Mouse (Mus musculus) heart, embryonic 10.5 days (tissue): ENCODE measurements around the gene Egfl7. TPM values are rescaled to one million over a fixed set of nuclear protein-coding genes. Genes with fewer than 3 reads are reported as not detected.

Source experiments
- DNase-seq: peaks from one replicate; pipeline ENCODE4 v3.0.0-alpha.2; 2017; ENCODE audit warnings: low spot score
- H3K27ac ChIP-seq: fragments of 300-500 bp; sonication (generic); 2 replicates; pipeline ENCODE4 v1.5.1; 2016; ENCODE audit warnings: mild to moderate bottlenecking
- H3K27me3 ChIP-seq: fragments of 300-500 bp; sonication (generic); 2 replicates; pipeline ENCODE4 v1.6.1; 2016; ENCODE audit warnings: mild to moderate bottlenecking; ENCODE audit not compliant: poor library complexity, insufficient read depth, severe bottlenecking
- H3K36me3 ChIP-seq: fragments of 300-500 bp; sonication (generic); 2 replicates; pipeline ENCODE4 v1.6.1; 2016; ENCODE audit warnings: mild to moderate bottlenecking, moderate library complexity
- H3K4me1 ChIP-seq: fragments of 300-500 bp; sonication (generic); 2 replicates; pipeline ENCODE4 v1.6.1; 2016; ENCODE audit warnings: mild to moderate bottlenecking
- H3K4me3 ChIP-seq: fragments of 300-500 bp; sonication (generic); 2 replicates; pipeline ENCODE4 v1.5.1; 2016; ENCODE audit warnings: mild to moderate bottlenecking, moderate library complexity
- H3K9me3 ChIP-seq: fragments of 300-500 bp; sonication (generic); 2 replicates; pipeline ENCODE4 v1.6.1; 2016; ENCODE audit warnings: mild to moderate bottlenecking, moderate library complexity
- WGBS: fragments of 180-500 bp; shearing (Covaris S2); methylation state at CpG from one replicate; pipeline ENCODE4 v1.1.7; 2016; 5-methylcytosine and 5-hydroxymethylcytosine counted together
- polyA plus RNA-seq: library from polyadenylated mRNA; unstranded; fragments of >200 nt; fragmentation: Nextera tagmentation; extraction: Ambion mirVana; gene quantifications from 2 replicates; pipeline ENCODE4 v1.2.1, GENCODE M21; 2016

The Egfl7 gene
- polyA plus RNA-seq, 1 experiment from 2014 or later: 186 TPM

GRCm38 (mm10) chr2:26586294-26587043 lies 6.7 kb downstream of the Egfl7 start, which contains the start of gene Gm20532:
Gene Gm20532 (plus strand): TSS chr2:26586639.
- Histone ChIP-seq H3K36me3 (peaks cover 31% of the 10 kb centered on the region), H3K4me3 (peak within 1 kb of the TSS; percentile 83), H3K27ac (peak within 1 kb of the TSS; percentile 91), H3K9me3 (no peaks in the 10 kb centered on the region), H3K4me1 (peaks cover 59% of the 10 kb centered on the region), H3K27me3 (peaks cover 9% of the 10 kb centered on the region; the same call in 1 of the 2 replicates)
- WGBS: under 1% methylated on average over 63 of the region's 65 CpGs
- peak; percentile 88 for DNase-seq

- peaks cover 64% of the 10 kb centered on the region for H3K4me1 ChIP-seq
- DNase-seq: no peak
These were observed 7.2 kb downstream of the Egfl7 start for GRCm38 (mm10) chr2:26587044-26587405.

GRCm38 (mm10) chr2:26588573-26588972 lies 8.8 kb downstream of the Egfl7 start:
- WGBS: 12% methylated on average over 4 of the region's 4 CpGs
- DNase-seq: no peak
- Histone ChIP-seq H3K27me3 (peaks cover 9% of the 10 kb centered on the region; the same call in 1 of the 2 replicates), H3K36me3 (peaks cover 50% of the 10 kb centered on the region), H3K27ac (peak overlapping the region; percentile 91), H3K4me1 (peaks cover 53% of the 10 kb centered on the region), H3K9me3 (no peaks in the 10 kb centered on the region), H3K4me3 (peak overlapping the region; percentile 83)

More at GRCm38 (mm10) chr2:26587044-26587405, 7.2 kb downstream of the Egfl7 start:
- Histone ChIP-seq H3K9me3 (no peaks in the 10 kb centered on the region), H3K36me3 (peaks cover 36% of the 10 kb centered on the region), H3K4me3 (peak overlapping the region; percentile 83), H3K27me3 (peaks cover 9% of the 10 kb centered on the region; the same call in 1 of the 2 replicates), H3K27ac (peak overlapping the region; percentile 91)
- WGBS: 5% methylated on average over 11 of the region's 11 CpGs

GRCm38 (mm10) chr2:26589284-26589683 lies 9.5 kb downstream of the Egfl7 start:
- Histone ChIP-seq H3K4me3 (no peak overlapping the region; the same call in 1 of the 2 replicates), H3K9me3 (no peaks in the 10 kb centered on the region), H3K4me1 (peaks cover 46% of the 10 kb centered on the region), H3K27me3 (peaks cover 7% of the 10 kb centered on the region; the same call in 1 of the 2 replicates), H3K36me3 (peaks cover 54% of the 10 kb centered on the region), H3K27ac (peak overlapping the region; percentile 91; the same call in 1 of the 2 replicates)
- WGBS: 86% methylated on average over 10 of the region's 10 CpGs
- DNase-seq: no peak

GRCm38 (mm10) chr2:26590282-26590681 lies 10.5 kb downstream of the Egfl7 start:
- Histone ChIP-seq H3K9me3 (no peaks in the 10 kb centered on the region), H3K27ac (no peak overlapping the region)

GRCm38 (mm10) chr2:26590962-26591361 lies 11.1 kb downstream of the Egfl7 start:
- H3K4me3 ChIP-seq: no peak overlapping the region
- H3K27ac ChIP-seq: no peak overlapping the region
- H3K27me3 ChIP-seq: no peaks in the 10 kb centered on the region
- DNase-seq: no peak
- H3K9me3 ChIP-seq: no peaks in the 10 kb centered on the region
- H3K36me3 ChIP-seq: peaks cover 66% of the 10 kb centered on the region
- peaks cover 46% of the 10 kb centered on the region for H3K4me1 ChIP-seq
- WGBS: 91% methylated on average over 7 of the region's 7 CpGs

More at GRCm38 (mm10) chr2:26590282-26590681, 10.5 kb downstream of the Egfl7 start:
- Histone ChIP-seq H3K4me1 (peaks cover 46% of the 10 kb centered on the region), H3K4me3 (no peak overlapping the region), H3K36me3 (peaks cover 64% of the 10 kb centered on the region), H3K27me3 (peaks cover 5% of the 10 kb centered on the region; the same call in 1 of the 2 replicates)
- WGBS: 88% methylated on average over 7 of the region's 7 CpGs
- no peak for DNase-seq

- Histone ChIP-seq H3K27me3 (no peaks in the 10 kb centered on the region), H3K9me3 (no peaks in the 10 kb centered on the region), H3K4me1 (peaks cover 43% of the 10 kb centered on the region), H3K27ac (0 out of 2 replicates have a peak overlapping the region, but pooled peaks have one; percentile 14), H3K36me3 (peaks cover 70% of the 10 kb centered on the region), H3K4me3 (no peak overlapping the region)
- no peak for DNase-seq
- 85% methylated on average over 12 of the region's 12 CpGs for WGBS
These were observed 11.6 kb downstream of the Egfl7 start for GRCm38 (mm10) chr2:26591416-26591815.

- Histone ChIP-seq H3K4me1 (peaks cover 23% of the 10 kb centered on the region), H3K36me3 (peaks cover 59% of the 10 kb centered on the region), H3K27ac (no peak overlapping the region), H3K9me3 (no peaks in the 10 kb centered on the region), H3K27me3 (no peaks in the 10 kb centered on the region), H3K4me3 (no peak overlapping the region)
- no peak for DNase-seq
- 58% methylated on average over 9 of the region's 9 CpGs for WGBS
These were observed 13.6 kb downstream of the Egfl7 start for GRCm38 (mm10) chr2:26593211-26594021.

- H3K4me1 ChIP-seq: peaks cover 17% of the 10 kb centered on the region
- peaks cover 54% of the 10 kb centered on the region for H3K36me3 ChIP-seq
- 59% methylated on average over 9 of the region's 9 CpGs for WGBS
- no peak overlapping the region for H3K27ac ChIP-seq
- DNase-seq: no peak
- no peaks in the 10 kb centered on the region for H3K27me3 ChIP-seq
- no peaks in the 10 kb centered on the region for H3K9me3 ChIP-seq
- no peak overlapping the region for H3K4me3 ChIP-seq
These were observed 14.2 kb downstream of the Egfl7 start for GRCm38 (mm10) chr2:26594022-26594346.

GRCm38 (mm10) chr2:26594461-26594933 lies 14.7 kb downstream of the Egfl7 start:
- WGBS: 79% methylated on average over 7 of the region's 7 CpGs
- Histone ChIP-seq H3K36me3 (peaks cover 53% of the 10 kb centered on the region), H3K27ac (no peak overlapping the region), H3K4me1 (peaks cover 14% of the 10 kb centered on the region; the same call in 1 of the 2 replicates), H3K4me3 (no peak overlapping the region), H3K27me3 (no peaks in the 10 kb centered on the region), H3K9me3 (no peaks in the 10 kb centered on the region)
- no peak for DNase-seq

GRCm38 (mm10) chr2:26594934-26595724 lies 15.3 kb downstream of the Egfl7 start:
- Histone ChIP-seq H3K4me1 (peaks cover 11% of the 10 kb centered on the region; the same call in 1 of the 2 replicates), H3K4me3 (no peak overlapping the region), H3K36me3 (peaks cover 53% of the 10 kb centered on the region), H3K9me3 (no peaks in the 10 kb centered on the region), H3K27me3 (no peaks in the 10 kb centered on the region), H3K27ac (no peak overlapping the region)
- WGBS: 75% methylated on average over 6 of the region's 6 CpGs
- no peak for DNase-seq

GRCm38 (mm10) chr2:26595725-26596435 lies 16.1 kb downstream of the Egfl7 start:
- H3K27ac ChIP-seq: no peak overlapping the region
- 75% methylated on average over 11 of the region's 11 CpGs for WGBS

More at GRCm38 (mm10) chr2:26595725-26596435, 16.1 kb downstream of the Egfl7 start:
- Histone ChIP-seq H3K4me1 (peaks cover 16% of the 10 kb centered on the region; the same call in 1 of the 2 replicates), H3K27me3 (no peaks in the 10 kb centered on the region), H3K4me3 (no peak overlapping the region), H3K36me3 (peaks cover 45% of the 10 kb centered on the region), H3K9me3 (no peaks in the 10 kb centered on the region)
- DNase-seq: no peak
